Mouse (Mus musculus) left cerebral cortex, adult 2 months (tissue): ENCODE results near the gene Acer3. TPM values are rescaled to one million over a fixed set of nuclear protein-coding genes. Genes with fewer than 3 reads are reported as not detected.
A peak's percentile ranks its signal among the peaks of the same experiment; 100 is the strongest.

ENCODE experiments used
- DNase-seq, 2 experiments: peaks; one replicate each; pipeline ENCODE4 v3.0.0; 2021 to 2022; ENCODE audit warnings: low spot score in 2 of 2, mixed read lengths in 1 of 2; ENCODE audit errors: extremely low spot score in 1 of 2
- H3K27ac ChIP-seq: fragments of 200-600 bp; 2 replicates; pipeline ENCODE4 v1.8.1; 2022
- H3K4me3 ChIP-seq: fragments of 200-600 bp; 2 replicates; pipeline ENCODE4 v1.8.1; 2022
- CTCF ChIP-seq: fragments of 200-600 bp; IDR thresholded peaks from 2 replicates; pipeline ENCODE4 v1.8.1; 2022; ENCODE audit warnings: antibody characterized with exemption, mild to moderate bottlenecking, moderate library complexity
- intact Hi-C: fragments of 180-260 bp; cut with DNase I; formaldehyde crosslinking; loops from one replicate; pipeline ENCODE4 v1.15.1; 2025
- total RNA-seq, 2 experiments: library from RNA; stranded (reverse); gene quantifications; 2 replicates each; pipeline ENCODE4 v1.2.3; 2021

Acer3 gene
- total RNA-seq, 2 experiments from 2014 or later: 22.2 to 25.4 TPM

GRCm38 (mm10) chr7:98351523-98351922 is 30.5 kb upstream of the Acer3 start:
- no peak overlapping the region for H3K4me3 ChIP-seq
- TF ChIP-seq CTCF: no peak
- no peak overlapping the region for H3K27ac ChIP-seq
- DNase-seq: no peak
- intact Hi-C loops: no loop called here

- no peak overlapping the region for H3K27ac ChIP-seq
- intact Hi-C loops: loop anchor here (1.0 kb wide), 1 partner anchor 80 kb away; no protein-coding TSS in a partner anchor
- TF ChIP-seq CTCF: no peak
- H3K4me3 ChIP-seq: no peak overlapping the region
- DNase-seq: no peak
Observed at GRCm38 (mm10) chr7:98349821-98350220, 28.8 kb upstream of the Acer3 start.

GRCm38 (mm10) chr7:98349096-98349495 is 28.1 kb upstream of the Acer3 start:
- Histone ChIP-seq H3K4me3 (no peak overlapping the region), H3K27ac (no peak overlapping the region)
- intact Hi-C loops: loop anchor here (1.0 kb wide), 1 partner anchor 81 kb away; no protein-coding TSS in a partner anchor
- TF ChIP-seq CTCF: peak; percentile 82
- peak; percentile 78 to 87 for DNase-seq

DNA sequence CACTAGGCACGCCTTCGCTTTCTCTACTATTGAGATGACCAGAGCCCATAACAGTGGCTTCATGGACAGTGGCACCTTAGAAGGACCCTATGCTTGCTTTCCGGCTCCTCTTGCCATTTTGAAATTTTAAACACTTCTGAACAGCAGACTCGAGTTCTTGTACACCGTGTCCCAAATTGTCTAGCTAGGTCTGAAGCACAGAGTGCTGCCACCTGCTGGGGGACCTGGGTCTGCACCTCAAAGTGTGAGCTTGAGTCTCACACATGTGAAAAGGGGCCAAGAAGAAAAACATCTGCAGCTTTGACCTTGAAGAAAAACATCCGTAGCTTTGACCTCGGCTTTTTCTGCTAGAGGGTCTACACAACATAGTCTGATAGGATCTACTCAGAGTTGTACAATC is 27.0 kb upstream of the Acer3 start:
- Histone ChIP-seq H3K4me3 (no peak overlapping the region), H3K27ac (no peak overlapping the region)
- intact Hi-C loops: no loop called here
- peak; percentile 85 for TF ChIP-seq CTCF
- DNase-seq: peak; percentile 47 to 72

DNA sequence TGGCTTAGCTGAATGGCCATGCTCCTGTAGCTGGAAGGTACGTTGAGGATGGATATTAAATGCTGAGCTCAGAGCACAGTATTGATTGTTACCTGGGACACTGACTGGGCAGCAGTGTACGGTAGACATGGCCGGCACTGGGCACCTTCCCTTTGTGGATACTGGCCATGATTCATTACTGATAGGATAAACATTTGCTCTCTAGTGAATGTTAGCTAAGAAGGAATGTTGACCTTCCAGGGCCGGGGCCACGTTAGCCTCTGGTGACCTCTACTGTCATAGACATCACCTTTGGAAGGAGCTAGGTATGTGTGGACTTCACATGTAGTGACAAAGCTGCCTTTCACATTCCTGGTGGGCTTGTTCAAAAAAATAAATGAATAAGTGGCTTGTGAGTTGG is 26.5 kb upstream of the Acer3 start:
- no peak overlapping the region for H3K4me3 ChIP-seq
- intact Hi-C loops: no loop called here

GRCm38 (mm10) chr7:98345036-98345435 is 24.0 kb upstream of the Acer3 start:
- Histone ChIP-seq H3K4me3 (no peak overlapping the region), H3K27ac (no peak overlapping the region)
- intact Hi-C loops: no loop called here
- TF ChIP-seq CTCF: no peak
- no peak for DNase-seq

More for the DNA sequence above, 26.5 kb upstream of the Acer3 start:
- no peak for TF ChIP-seq CTCF
- DNase-seq: no peak
- no peak overlapping the region for H3K27ac ChIP-seq

GRCm38 (mm10) chr7:98344361-98344760 is 23.4 kb upstream of the Acer3 start:
- Histone ChIP-seq H3K27ac (no peak overlapping the region), H3K4me3 (no peak overlapping the region)
- peak; percentile 58 for TF ChIP-seq CTCF
- DNase-seq: peak; percentile 20 to 42
- intact Hi-C loops: no loop called here

GRCm38 (mm10) chr7:98342249-98342648 is 21.2 kb upstream of the Acer3 start:
- no peak for TF ChIP-seq CTCF
- intact Hi-C loops: no loop called here
- no peak for DNase-seq

GRCm38 (mm10) chr7:98341475-98341874 is 20.5 kb upstream of the Acer3 start:
- DNase-seq: peak; percentile 73 to 76
- intact Hi-C loops: loop anchor here (1.0 to 2.0 kb wide), 2 partner anchors 52 to 187 kb away; no protein-coding TSS in a partner anchor
- Histone ChIP-seq H3K4me3 (peak overlapping the region; percentile 43), H3K27ac (no peak overlapping the region)
- peak; percentile 85 for TF ChIP-seq CTCF

More at GRCm38 (mm10) chr7:98342249-98342648, 21.2 kb upstream of the Acer3 start:
- Histone ChIP-seq H3K4me3 (no peak overlapping the region), H3K27ac (no peak overlapping the region)

GRCm38 (mm10) chr7:98340343-98340742 is 19.3 kb upstream of the Acer3 start:
- H3K4me3 ChIP-seq: no peak overlapping the region
- intact Hi-C loops: loop anchor here (2.0 kb wide), 1 partner anchor 186 kb away; no protein-coding TSS in a partner anchor
- TF ChIP-seq CTCF: no peak
- no peak for DNase-seq
- no peak overlapping the region for H3K27ac ChIP-seq

DNA sequence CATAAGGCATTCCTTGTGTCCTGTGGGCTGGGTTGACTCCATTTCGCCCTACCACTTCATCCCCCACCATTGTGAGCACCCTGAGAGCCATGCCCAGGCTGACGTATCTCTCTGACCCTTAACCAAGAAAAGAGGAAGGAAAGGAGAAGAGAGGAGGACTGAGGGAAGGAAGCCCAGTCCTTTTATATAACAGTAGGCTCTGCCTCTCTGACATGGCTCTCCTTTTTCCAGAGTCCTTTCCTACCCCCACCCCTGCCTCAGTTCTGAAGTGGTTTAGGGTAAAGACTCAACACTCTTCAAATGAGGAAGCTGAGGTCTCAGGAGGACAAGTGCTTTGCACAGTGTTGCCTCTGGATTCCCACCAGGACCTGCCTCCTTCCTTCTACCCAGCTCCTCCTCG is 13.0 kb upstream of the Acer3 start:
- H3K27ac ChIP-seq: no peak overlapping the region
- no peak for DNase-seq
- TF ChIP-seq CTCF: no peak
- intact Hi-C loops: no loop called here
- no peak overlapping the region for H3K4me3 ChIP-seq

DNA sequence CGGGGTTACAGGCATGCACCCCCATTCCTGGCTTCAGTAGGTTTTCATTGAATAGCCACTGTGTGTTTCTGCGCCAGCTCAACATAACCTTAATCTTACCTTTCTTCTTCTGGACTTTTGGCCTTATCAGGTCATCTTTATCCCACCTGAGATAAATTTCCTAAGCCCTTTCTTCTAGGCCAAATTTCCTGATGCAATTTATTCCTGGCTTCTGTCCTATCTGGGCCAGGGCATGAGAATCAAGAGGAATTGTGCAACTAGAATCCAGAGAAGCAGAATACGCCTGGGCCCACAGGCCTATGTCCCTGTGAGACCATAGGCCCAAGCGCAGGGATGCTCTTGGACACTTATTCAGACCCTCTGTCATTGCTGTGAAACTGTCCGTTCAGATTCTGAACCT is 12.5 kb upstream of the Acer3 start:
- no peak overlapping the region for H3K27ac ChIP-seq
- intact Hi-C loops: no loop called here
- DNase-seq: no peak
- H3K4me3 ChIP-seq: no peak overlapping the region
- TF ChIP-seq CTCF: no peak

- H3K27ac ChIP-seq: no peak overlapping the region
- H3K4me3 ChIP-seq: no peak overlapping the region
- no peak for DNase-seq
- TF ChIP-seq CTCF: no peak
- intact Hi-C loops: no loop called here
Observed at GRCm38 (mm10) chr7:98332678-98333397, 11.8 kb upstream of the Acer3 start.
